Mouse (Mus musculus): ENCODE results near the gene Zkscan4.

Zkscan4 gene

GRCm38 (mm10) chr13:21506221-21506649, 27.5 kb downstream of the Zkscan4 start:
- DNase-seq (ENCODE audit: low read depth, low spot score), result peak; percentile 92

- no peak for DNase-seq (ENCODE audit: low read depth, low spot score)
Observed at GRCm38 (mm10) chr13:21530136-21530535, 51.4 kb downstream of the Zkscan4 start.

- DNase-seq (ENCODE audit: low read depth, low spot score), result peak; percentile 87
Observed at GRCm38 (mm10) chr13:21530781-21531201, 52.1 kb downstream of the Zkscan4 start, which contains the start of gene Zkscan8. Gene Zkscan8, minus strand, starts transcription at chr13:21531120.

Data from CD4-positive helper T cell, adult 2 months (primary cell).